Mouse (Mus musculus) lung, postnatal 36 days (tissue): ENCODE measurements around the gene Rln3.
A peak's percentile ranks its signal among the peaks of the same experiment; 100 is the strongest.

Experiments
- DNase-seq: peaks from one replicate; pipeline ENCODE4 v3.0.0; 2022; ENCODE audit warnings: mixed read lengths

Rln3 gene

GRCm38 (mm10) chr8:84044900-84045299 is at the start of gene Rln3:
Rln3 (minus strand) TSS chr8:84045000.
- DNase-seq, result no peak

DNA sequence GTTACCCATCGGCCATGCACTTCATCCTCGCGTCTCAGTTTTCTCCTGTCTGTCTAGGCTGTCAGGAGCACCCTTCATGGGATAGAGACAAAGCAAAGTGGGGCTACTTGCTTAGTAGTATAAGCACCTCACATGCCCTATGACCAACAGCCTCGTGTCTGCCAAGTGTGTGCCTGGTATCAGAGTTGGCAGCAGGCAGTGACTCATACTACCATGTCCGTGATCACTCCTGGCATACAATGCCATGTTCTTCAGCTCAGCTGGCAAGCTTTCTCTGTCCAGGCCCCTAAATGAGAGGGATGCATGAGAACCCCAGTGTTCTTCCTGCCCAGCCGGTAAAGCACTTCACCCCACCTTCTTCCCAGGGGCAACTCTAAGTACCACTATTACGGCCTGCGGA is 45.8 kb upstream of the Rln3 start:
- no peak for DNase-seq

- DNase-seq, result no peak
Measured at GRCm38 (mm10) chr8:84089277-84089676, 44.5 kb upstream of the Rln3 start.

GRCm38 (mm10) chr8:84087821-84088220 is 43.0 kb upstream of the Rln3 start:
- no peak for DNase-seq

GRCm38 (mm10) chr8:84087156-84087555 is 42.4 kb upstream of the Rln3 start:
- DNase-seq, result no peak

GRCm38 (mm10) chr8:84084341-84085115 is 39.7 kb upstream of the Rln3 start:
- DNase-seq, result no peak

DNA sequence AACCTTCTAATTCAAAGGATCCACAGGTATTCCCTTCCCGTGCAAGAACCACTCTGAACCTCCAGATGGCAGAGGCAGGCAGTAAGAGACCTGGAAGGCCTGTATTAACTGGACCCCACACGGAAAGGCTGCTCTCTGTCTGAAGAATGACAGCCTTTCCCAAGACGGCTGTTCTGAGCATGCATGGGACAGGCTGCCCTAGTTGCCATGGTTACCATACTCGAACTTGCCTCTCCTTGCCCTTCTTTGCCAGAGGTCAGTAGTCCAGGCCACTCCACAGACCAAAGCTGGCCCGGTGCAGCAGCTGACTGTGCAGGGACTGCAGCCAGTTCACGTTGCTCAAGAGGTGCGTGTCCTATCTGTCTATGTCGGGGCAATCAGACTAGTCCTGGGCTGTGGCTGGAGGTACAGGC is 39.0 kb upstream of the Rln3 start:
- peak; percentile 47 for DNase-seq

GRCm38 (mm10) chr8:84079206-84079605 is 34.4 kb upstream of the Rln3 start:
- DNase-seq, result peak; percentile 70

DNA sequence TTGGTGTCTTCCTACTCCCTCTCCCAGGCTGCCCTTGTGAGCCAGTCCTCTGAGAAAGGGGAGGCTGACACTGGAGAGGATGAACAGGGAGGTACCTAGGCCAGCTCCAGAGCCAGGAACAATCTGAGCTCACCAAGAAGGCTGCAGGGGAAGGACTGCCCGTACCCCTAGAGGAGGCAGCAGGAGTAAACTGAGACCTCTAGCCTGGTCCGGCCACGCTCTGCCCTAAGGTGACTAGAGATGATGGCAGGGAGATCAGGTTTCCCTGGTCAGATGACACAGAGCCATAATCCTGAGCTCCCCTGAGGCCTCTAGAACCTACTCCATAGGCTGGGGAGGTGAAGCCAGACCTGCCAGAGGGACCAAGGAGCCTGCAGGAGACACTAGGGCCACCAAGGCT is 32.0 kb upstream of the Rln3 start:
- no peak for DNase-seq

GRCm38 (mm10) chr8:84076412-84076811 is 31.6 kb upstream of the Rln3 start:
- DNase-seq, result no peak

GRCm38 (mm10) chr8:84073230-84073976 is 28.6 kb upstream of the Rln3 start:
- peak; percentile 32 for DNase-seq

- DNase-seq, result no peak
Measured at GRCm38 (mm10) chr8:84072321-84072720, 27.5 kb upstream of the Rln3 start.

DNA sequence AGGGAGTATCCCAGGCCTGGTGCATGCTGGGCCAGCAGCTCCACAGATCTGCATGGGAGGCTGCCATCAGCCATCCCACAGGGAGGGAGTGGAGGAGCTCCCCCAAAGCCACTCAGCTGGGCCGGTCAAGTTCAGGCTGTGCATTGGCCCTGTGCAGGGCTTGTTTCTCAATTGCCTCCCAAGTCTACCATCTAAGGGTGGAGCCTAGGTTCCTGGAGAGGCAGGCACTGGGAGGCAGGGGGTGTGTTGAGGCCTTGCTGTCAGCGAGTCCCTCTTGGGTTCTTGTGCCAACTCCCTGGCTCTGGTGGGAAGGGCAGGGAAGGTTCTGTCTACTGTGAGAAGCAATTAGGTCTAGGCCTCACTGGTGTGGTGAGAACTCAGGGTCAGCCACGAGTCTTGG is 27.1 kb upstream of the Rln3 start:
- peak; percentile 20 for DNase-seq

DNA sequence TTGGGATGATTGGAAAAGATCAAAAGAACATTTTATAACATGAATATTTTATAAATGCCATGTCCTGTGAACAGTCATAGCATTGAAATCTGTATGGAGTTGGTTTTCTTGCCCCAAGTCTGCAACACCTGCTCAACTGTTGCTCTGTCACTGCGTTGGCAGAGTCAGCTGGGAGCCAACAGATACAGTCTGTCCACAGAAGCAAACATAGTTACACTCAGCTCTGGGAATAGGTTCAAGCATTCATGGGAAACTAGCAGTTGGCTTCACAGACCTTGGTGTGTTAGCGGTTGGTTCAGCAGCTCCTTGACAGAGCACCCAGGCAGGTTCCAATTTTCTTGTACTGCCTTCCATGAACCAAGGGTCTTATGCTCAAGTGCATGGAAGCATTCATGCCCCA is 25.9 kb upstream of the Rln3 start:
- no peak for DNase-seq

DNA sequence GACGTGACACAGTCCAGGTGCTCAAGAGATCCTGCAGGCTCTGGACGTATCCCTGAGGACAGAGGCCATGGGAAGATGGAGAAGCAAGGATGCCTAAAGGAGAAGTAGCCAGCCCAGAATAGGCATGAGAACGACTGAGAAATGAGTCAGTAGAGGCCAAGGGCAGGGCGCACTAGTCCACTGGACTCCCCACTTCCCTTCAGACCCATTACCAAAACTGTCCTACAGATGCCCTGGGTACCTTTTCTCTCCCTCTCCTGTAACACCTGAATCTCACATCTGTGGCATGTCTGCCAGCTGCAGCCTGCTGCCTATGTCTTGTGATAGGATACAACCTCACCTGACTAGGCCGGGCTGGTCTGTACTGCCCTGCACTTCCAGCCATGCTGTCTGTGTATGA is 25.4 kb upstream of the Rln3 start:
- peak; percentile 22 for DNase-seq

GRCm38 (mm10) chr8:84069750-84070149 is 24.9 kb upstream of the Rln3 start:
- DNase-seq, result peak; percentile 48

GRCm38 (mm10) chr8:84069169-84069568 is 24.4 kb upstream of the Rln3 start:
- DNase-seq, result peak; percentile 19

DNA sequence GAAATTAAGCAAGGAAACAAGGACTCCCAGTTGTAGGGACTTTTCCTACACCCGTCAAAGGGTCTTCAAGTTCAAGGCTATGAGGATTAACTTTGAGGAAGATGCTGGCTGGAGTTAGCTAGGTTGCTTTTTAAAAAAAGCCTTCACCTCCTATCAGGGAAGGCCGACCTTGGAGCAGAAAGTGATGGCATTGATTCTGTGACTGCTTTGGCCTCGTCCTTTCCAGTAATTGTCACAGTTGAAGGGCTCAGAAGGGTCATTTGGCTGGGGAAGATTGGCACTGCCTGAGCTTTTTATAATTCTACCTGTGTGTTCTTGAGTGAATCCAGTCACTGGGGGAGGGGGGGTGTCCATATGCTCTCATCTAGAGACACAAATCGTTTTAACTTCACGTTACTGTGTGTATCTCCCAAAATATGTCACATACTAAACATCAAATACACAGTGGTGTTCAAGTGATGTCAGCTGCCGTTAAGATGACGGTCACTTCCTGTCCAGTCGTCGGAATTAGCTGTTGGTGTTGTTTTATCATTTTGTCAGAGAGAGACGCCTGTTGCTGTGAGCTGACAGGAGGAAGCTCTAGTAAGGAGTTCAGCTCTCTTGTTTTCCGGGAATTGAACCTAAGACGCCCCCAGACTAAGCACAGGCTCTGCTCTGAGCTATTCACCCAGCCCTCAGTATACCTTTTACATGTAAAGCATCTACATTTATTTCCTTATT is 23.7 kb upstream of the Rln3 start:
- DNase-seq, result peak; percentile 41

- no peak for DNase-seq
Measured at GRCm38 (mm10) chr8:84067911-84068310, 23.1 kb upstream of the Rln3 start.

DNA sequence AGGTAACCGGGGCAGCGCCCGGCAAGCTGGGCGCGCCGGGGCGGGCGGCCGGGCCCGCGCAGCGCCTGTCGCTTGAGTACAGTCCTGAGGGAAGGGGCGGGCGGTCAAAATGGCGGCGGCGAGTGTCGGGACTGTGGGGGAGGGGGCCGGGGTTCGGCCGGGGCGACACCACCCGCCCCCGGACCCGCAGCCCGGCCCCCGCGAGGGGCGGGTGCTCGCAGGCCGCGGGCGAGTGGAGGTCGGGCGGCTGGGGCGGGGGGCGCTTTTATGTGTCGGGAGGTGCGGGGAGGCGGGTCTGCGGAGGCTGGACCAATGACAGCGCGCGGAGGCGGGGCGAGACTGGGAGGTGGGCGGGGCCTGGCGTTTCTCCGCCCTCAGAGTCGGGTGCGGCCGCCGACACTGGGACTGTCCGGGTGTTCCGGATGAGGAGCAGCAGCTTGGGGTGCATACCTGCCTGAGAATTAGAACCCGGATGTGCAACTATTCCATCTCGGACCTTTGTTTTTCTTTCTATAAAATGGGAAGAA is 22.3 kb upstream of the Rln3 start:
- DNase-seq, result peak; percentile 97

DNA sequence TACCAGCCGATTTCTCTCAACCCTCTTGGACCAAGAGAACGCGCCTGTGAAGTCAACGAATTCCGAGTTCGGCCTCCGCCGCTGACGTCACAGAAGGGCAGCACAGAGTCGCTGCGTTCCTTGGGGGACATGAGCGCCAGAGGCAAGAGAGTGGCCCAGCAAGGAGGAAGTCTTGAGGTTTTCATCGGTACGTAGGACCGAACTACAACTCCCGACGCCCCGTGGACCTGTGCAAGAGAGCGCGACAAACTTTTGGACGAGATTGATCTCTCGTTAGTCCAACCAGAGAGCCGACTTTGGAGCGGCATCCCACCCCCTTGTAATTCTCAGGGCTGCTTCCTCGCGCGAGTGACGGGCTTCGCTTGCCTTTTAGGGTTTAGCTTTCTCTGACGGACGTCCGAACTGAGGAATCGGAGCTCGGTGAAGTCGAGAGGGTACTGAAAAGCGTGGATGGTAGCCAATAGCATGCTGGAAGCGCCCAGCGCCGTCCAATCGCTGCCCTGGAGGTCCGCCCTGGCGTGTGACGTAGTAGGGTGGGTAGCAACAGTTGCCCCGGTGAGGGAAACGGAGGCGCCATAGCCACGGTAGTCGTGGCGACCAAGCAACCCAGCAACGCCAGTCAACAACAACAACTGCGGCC is 21.6 kb upstream of the Rln3 start, which contains the start of gene Rfx1:
Rfx1 (plus strand) TSS at position 544 of the 640 bp plus-strand sequence.
- DNase-seq, result peak; percentile 100

DNA sequence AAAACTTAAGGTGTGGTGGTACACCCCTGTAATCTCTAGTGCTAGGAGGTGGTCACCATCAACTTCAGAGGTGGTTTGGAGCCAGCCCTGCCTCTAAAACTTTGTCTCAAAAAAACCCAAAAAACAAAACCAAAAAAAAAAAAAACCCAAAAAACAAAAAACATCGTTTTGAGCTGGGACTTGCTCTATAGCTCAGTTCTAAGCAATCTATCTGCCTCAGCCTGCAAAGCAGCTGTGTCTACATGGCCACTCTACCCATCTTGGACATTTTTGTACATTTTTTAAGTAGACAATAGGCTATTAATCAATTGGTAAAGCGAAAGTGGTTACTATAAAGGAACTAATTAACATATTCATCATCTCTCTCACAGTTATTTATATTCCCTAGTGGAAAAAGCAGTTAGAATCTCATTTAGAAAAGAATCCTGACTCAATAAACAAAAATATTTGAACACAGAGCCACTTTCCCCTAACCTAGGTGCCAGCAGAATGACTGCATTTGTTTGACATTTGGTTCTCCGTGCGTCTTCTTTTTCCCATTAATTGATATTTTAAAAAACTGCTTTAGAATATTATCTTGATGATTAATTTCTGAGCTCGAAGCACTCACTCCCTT is 20.8 kb upstream of the Rln3 start:
- DNase-seq, result no peak
